Mouse (Mus musculus) embryonic facial prominence, embryonic 10.5 days (tissue): ENCODE results near the gene Catsperd. TPM values are rescaled to one million over a fixed set of nuclear protein-coding genes. Genes with fewer than 3 reads are reported as not detected.

ENCODE experiments used
- DNase-seq: peaks from one replicate; pipeline ENCODE4 v3.0.0-alpha.2; 2017; ENCODE audit warnings: low spot score
- H3K27ac ChIP-seq: fragments of 300-500 bp; sonication (generic); replicated peaks from 2 replicates; pipeline ENCODE4 v1.5.1; 2016; ENCODE audit warnings: mild to moderate bottlenecking
- H3K27me3 ChIP-seq: fragments of 300-500 bp; sonication (generic); replicated peaks from 2 replicates; pipeline ENCODE4 v1.6.1; 2016; ENCODE audit warnings: low read depth, mild to moderate bottlenecking; ENCODE audit not compliant: poor library complexity, severe bottlenecking
- H3K36me3 ChIP-seq: fragments of 300-500 bp; sonication (generic); replicated peaks from 2 replicates; pipeline ENCODE4 v1.6.1; 2016; ENCODE audit warnings: mild to moderate bottlenecking, moderate library complexity
- H3K4me1 ChIP-seq: fragments of 300-500 bp; sonication (generic); 2 replicates; pipeline ENCODE4 v1.6.1; 2016
- H3K4me3 ChIP-seq: fragments of 300-500 bp; sonication (generic); 2 replicates; pipeline ENCODE4 v1.5.1; 2016; ENCODE audit warnings: mild to moderate bottlenecking, moderate library complexity
- H3K9me3 ChIP-seq: fragments of 300-500 bp; sonication (generic); 2 replicates; pipeline ENCODE4 v1.6.1; 2016; ENCODE audit warnings: mild to moderate bottlenecking
- WGBS: fragments of 180-500 bp; shearing (Covaris S2); methylation state at CpG from one replicate; pipeline ENCODE4 v1.1.7; 2016; 5-methylcytosine and 5-hydroxymethylcytosine counted together
- polyA plus RNA-seq: library from polyadenylated mRNA; unstranded; fragments of >200 nt; fragmentation: Nextera tagmentation; extraction: Ambion mirVana; gene quantifications from 2 replicates; pipeline ENCODE4 v1.2.1, GENCODE M21; 2016

The Catsperd gene
- polyA plus RNA-seq, 1 experiment from 2014 or later = 0.77 TPM

- no peaks in the 10 kb centered on the region for H3K4me1 ChIP-seq
- no peak overlapping the region for H3K27ac ChIP-seq
- no peak overlapping the region for H3K4me3 ChIP-seq
- H3K36me3 ChIP-seq = peaks cover 98% of the 10 kb centered on the region
- 79% methylated on average over 4 of the region's 4 CpGs for WGBS
- no peaks in the 10 kb centered on the region for H3K9me3 ChIP-seq
- DNase-seq = no peak
- no peaks in the 10 kb centered on the region for H3K27me3 ChIP-seq
Observed at GRCm38 (mm10) chr17:56681791-56682190, 53.8 kb downstream of the Catsperd start.

GRCm38 (mm10) chr17:56682880-56683279 is 54.9 kb downstream of the Catsperd start:
- DNase-seq = no peak
- Histone ChIP-seq H3K27me3 (no peaks in the 10 kb centered on the region), H3K4me1 (no peaks in the 10 kb centered on the region), H3K4me3 (no peak overlapping the region), H3K36me3 (peaks cover 98% of the 10 kb centered on the region), H3K9me3 (no peaks in the 10 kb centered on the region), H3K27ac (no peak overlapping the region)
- 72% methylated on average over 3 of the region's 3 CpGs for WGBS

DNA sequence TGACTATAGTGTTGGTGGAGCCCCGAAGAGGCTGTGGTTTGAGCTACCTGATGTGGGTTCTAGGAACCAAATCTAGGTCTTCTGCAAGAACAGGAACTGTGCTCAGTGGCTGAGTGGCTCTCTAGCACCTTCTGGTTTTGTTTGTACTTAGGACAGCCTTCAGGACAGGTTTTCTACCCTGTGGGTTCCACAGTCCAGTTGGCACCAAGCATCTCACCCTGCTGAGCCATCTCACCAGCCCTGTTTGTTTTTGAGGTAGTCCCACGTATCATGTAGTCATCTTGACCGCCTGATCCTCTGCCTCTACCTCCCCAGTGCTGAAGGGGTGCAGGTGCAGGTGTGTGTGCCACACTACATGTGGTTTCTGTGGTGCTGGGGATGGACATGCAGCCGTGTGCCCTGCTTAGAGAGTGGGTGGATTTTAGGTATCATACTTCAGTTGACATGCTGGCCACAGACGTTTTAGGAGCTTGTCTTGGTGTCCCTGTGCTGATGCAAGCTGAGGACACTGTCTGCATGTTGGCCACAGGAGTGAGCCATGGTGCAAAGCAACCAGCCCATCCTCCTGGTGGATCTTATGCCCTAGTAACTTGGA is 55.7 kb downstream of the Catsperd start:
- Histone ChIP-seq H3K27ac (no peak overlapping the region), H3K36me3 (peaks cover 100% of the 10 kb centered on the region), H3K27me3 (no peaks in the 10 kb centered on the region), H3K9me3 (no peaks in the 10 kb centered on the region), H3K4me1 (no peaks in the 10 kb centered on the region), H3K4me3 (no peak overlapping the region)
- no peak for DNase-seq
- WGBS = 90% methylated on average over 5 of the region's 5 CpGs

DNA sequence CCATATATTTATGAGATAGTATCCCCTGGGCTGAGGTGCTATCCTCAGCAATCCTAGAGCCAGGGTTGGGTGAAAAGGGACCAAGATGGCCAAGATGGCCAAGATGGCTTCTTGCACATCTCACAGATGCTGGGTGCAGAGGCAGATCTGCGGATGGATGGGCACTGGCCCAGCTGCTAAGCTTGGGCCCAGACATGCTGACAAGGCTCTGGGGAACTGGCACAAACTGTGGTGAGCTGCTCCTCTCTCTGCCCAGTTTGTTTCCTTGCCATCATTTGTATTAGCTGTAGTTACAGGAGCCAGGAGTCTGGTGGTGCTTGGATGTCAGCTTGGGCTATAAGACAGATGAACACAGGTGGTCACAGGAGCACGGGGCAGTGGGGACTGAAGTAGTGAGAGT is 56.7 kb downstream of the Catsperd start:
- no peak for DNase-seq
- no peaks in the 10 kb centered on the region for H3K9me3 ChIP-seq
- H3K27me3 ChIP-seq = no peaks in the 10 kb centered on the region
- H3K4me1 ChIP-seq = no peaks in the 10 kb centered on the region
- no peak overlapping the region for H3K4me3 ChIP-seq
- peaks cover 100% of the 10 kb centered on the region for H3K36me3 ChIP-seq
- no peak overlapping the region for H3K27ac ChIP-seq
- WGBS = 90% methylated on average over 2 of the region's 2 CpGs

- DNase-seq = no peak
- H3K9me3 ChIP-seq = no peaks in the 10 kb centered on the region
- H3K27me3 ChIP-seq = no peaks in the 10 kb centered on the region
- H3K27ac ChIP-seq = no peak overlapping the region
- no peaks in the 10 kb centered on the region for H3K4me1 ChIP-seq
- peaks cover 100% of the 10 kb centered on the region for H3K36me3 ChIP-seq
- WGBS = 90% methylated on average over 4 of the region's 4 CpGs
- H3K4me3 ChIP-seq = no peak overlapping the region
Observed at GRCm38 (mm10) chr17:56686801-56687200, 58.9 kb downstream of the Catsperd start.

GRCm38 (mm10) chr17:56688045-56688444 is 60.1 kb downstream of the Catsperd start:
- Histone ChIP-seq H3K36me3 (peaks cover 100% of the 10 kb centered on the region), H3K9me3 (no peaks in the 10 kb centered on the region), H3K4me1 (no peaks in the 10 kb centered on the region), H3K27ac (no peak overlapping the region), H3K4me3 (no peak overlapping the region), H3K27me3 (no peaks in the 10 kb centered on the region)
- DNase-seq = no peak

GRCm38 (mm10) chr17:56688689-56689088 is 60.7 kb downstream of the Catsperd start:
- Histone ChIP-seq H3K4me1 (no peaks in the 10 kb centered on the region), H3K9me3 (no peaks in the 10 kb centered on the region), H3K36me3 (peaks cover 100% of the 10 kb centered on the region), H3K4me3 (no peak overlapping the region), H3K27me3 (no peaks in the 10 kb centered on the region), H3K27ac (no peak overlapping the region)
- WGBS = 93% methylated on average over 2 of the region's 2 CpGs
- DNase-seq = no peak

DNA sequence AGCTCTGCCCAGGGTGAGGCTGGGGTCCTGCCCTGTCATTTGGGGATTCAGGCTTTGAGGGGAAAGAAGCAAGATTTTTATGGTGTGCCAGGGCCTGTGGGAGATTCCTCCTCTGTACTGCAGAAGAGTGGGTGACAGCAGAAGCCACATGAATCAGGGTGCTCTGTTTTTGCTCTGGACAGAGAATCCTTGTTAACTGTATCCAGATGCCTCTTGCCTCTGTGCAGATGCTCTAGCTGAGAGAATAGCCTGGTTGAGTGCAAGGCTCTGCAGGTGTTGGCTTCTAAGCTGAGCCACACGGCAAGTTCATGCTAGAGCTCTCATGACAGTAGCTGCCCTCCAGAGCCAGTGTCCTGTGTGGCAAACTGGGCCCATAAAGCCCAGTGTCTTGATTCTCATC is 65.5 kb downstream of the Catsperd start:
- Histone ChIP-seq H3K36me3 (peaks cover 100% of the 10 kb centered on the region), H3K27me3 (no peaks in the 10 kb centered on the region), H3K27ac (no peak overlapping the region), H3K4me1 (no peaks in the 10 kb centered on the region), H3K9me3 (no peaks in the 10 kb centered on the region), H3K4me3 (no peak overlapping the region)
- no peak for DNase-seq
- 75% methylated on average over 1 of the region's 1 CpGs for WGBS

DNA sequence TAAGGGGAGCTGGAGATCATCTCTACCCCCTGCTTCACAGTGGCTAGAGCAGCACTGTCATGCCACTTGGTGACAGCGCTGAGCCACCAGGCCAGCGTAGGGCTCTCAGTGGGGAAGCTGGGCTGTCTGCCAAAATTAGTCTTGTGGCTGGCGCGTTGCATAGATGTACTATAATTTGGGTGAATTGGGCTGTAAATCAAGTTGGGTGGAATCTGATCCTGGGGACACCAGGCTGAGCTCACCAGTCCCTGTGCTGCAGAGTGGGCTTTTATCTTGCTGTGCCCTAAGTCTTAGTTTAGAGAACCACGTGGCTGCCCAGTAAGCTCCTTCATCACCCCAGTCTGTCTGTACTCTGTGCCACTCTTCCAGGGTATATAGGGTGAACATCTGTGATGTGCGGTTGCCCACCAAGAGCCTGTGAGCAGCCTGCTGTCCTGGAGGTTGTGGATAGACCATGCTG is 65.9 kb downstream of the Catsperd start:
- Histone ChIP-seq H3K27me3 (no peaks in the 10 kb centered on the region), H3K4me1 (no peaks in the 10 kb centered on the region), H3K27ac (no peak overlapping the region), H3K36me3 (peaks cover 100% of the 10 kb centered on the region), H3K4me3 (no peak overlapping the region), H3K9me3 (no peaks in the 10 kb centered on the region)
- DNase-seq = no peak
- 92% methylated on average over 6 of the region's 6 CpGs for WGBS

DNA sequence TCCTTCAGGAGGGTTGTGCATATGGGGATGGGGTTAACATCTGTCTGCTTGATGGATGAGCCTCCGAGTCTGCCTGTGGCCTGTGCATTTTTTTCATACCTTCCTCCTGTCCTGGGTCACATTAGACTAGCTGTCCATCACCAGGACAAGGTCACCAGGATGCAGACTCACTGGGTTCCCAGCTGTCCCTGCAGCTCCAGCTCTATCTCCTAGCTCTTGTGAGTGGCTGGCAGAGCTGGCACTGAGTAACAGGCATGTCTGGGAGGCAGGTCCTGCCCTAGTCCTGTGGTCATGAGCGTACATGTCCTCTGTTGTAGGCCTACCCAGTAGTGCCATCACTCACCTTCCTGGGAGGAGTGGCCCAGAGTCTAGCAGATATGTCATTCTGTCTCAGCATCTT is 72.5 kb downstream of the Catsperd start:
- H3K36me3 ChIP-seq = peaks cover 100% of the 10 kb centered on the region
- H3K4me1 ChIP-seq = no peaks in the 10 kb centered on the region
- DNase-seq = no peak
- H3K9me3 ChIP-seq = no peaks in the 10 kb centered on the region
- 89% methylated on average over 2 of the region's 2 CpGs for WGBS
- H3K27ac ChIP-seq = no peak overlapping the region
- H3K27me3 ChIP-seq = no peaks in the 10 kb centered on the region
- H3K4me3 ChIP-seq = no peak overlapping the region

GRCm38 (mm10) chr17:56703038-56703437 is 75.1 kb downstream of the Catsperd start:
- H3K27ac ChIP-seq = no peak overlapping the region
- 85% methylated on average over 4 of the region's 4 CpGs for WGBS
- DNase-seq = no peak
- no peaks in the 10 kb centered on the region for H3K4me1 ChIP-seq
- H3K36me3 ChIP-seq = peaks cover 100% of the 10 kb centered on the region
- no peak overlapping the region for H3K4me3 ChIP-seq
- H3K27me3 ChIP-seq = no peaks in the 10 kb centered on the region
- H3K9me3 ChIP-seq = no peaks in the 10 kb centered on the region

GRCm38 (mm10) chr17:56706515-56706914 is 78.6 kb downstream of the Catsperd start:
- 91% methylated on average over 1 of the region's 1 CpGs for WGBS
- no peak for DNase-seq
- H3K36me3 ChIP-seq = peaks cover 100% of the 10 kb centered on the region

DNA sequence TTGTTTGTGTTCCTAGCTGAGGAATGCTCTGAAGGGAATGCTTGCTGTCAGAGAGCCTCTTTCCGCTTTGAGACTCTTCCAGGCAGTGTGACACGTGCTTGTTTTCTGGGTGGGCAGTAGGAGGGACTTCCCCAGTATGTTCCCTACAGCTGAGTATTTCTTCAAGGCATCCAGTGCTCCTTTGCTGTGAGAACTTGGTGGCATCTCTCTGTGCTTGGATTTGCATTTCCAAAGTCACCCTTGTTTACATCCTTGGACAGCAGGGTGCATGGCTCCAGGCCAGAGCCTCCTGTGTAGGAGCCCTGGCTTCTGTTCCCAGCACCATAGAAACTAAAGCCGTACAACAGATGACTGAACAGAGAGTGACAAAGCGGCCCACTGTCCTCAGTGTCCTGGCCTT is 80.7 kb downstream of the Catsperd start:
- H3K9me3 ChIP-seq = no peaks in the 10 kb centered on the region
- 85% methylated on average over 4 of the region's 4 CpGs for WGBS
- no peak overlapping the region for H3K27ac ChIP-seq
- peaks cover 97% of the 10 kb centered on the region for H3K36me3 ChIP-seq
- no peak for DNase-seq
- no peaks in the 10 kb centered on the region for H3K27me3 ChIP-seq
- H3K4me3 ChIP-seq = no peak overlapping the region
- no peaks in the 10 kb centered on the region for H3K4me1 ChIP-seq

More at GRCm38 (mm10) chr17:56706515-56706914, 78.6 kb downstream of the Catsperd start:
- no peak overlapping the region for H3K4me3 ChIP-seq
- no peaks in the 10 kb centered on the region for H3K4me1 ChIP-seq
- no peaks in the 10 kb centered on the region for H3K9me3 ChIP-seq
- no peaks in the 10 kb centered on the region for H3K27me3 ChIP-seq
- no peak overlapping the region for H3K27ac ChIP-seq
